Mouse (Mus musculus): ENCODE measurements at regions not wholly inside any gene's neighbourhood (a gene's known extent, or its start where the extent isn't known, plus 50 kb on each side); places are given as distances from the start of the nearest gene placed in this dataset.

DNA sequence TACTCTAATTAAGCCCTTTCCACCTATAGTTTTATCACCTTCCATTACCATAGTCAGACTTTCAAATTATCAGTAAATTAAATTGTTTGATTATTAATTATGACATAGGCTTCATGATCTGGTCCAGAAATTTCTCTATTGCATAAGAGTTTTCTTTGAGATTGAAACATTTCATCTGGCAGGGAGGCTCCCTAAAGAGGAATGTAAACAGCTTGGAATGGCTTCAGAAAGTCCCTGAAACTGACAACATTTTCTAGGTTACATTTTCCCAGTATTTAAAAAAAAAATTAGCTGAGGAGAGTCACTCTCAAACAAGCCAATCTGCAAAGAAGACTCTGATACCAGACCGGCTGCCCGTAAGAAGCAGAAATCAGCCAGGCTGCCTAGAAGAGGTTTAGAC lies 1172.6 kb upstream of the Lrrc6 start:
- TF ChIP-seq POLR2A (IDR thresholded peaks at IDR 0.05; ENCODE audit: borderline replicate concordance, low read depth, low read length) (no peak), CTCF (IDR thresholded peaks at IDR 0.05; ENCODE audit: low read depth, low read length) (no peak)

DNA sequence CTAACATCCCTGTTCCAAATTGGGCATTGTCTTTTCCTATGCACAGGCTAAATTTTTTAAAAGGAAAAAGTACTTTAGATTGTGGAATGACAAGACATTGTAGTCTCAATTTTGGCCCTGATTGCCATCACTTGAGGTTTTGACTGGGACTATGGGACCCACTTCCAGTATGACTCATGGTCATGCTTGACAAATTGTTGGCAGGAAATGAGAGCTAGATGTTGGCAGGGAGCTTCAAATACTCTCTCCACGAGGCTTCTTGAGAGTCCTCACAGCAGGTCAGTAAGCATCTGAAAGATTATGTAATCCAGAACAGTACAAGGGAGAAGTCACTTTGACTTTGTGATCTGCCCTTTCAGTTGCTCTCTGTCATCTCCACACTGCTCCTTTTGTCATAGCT lies 1135.4 kb upstream of the Lrrc6 start:
- peak overlapping the region; percentile 60 for H3K27ac ChIP-seq (ENCODE audit: insufficient read depth, low read depth, low read length)
- peaks cover 10% of the 10 kb centered on the region for H3K4me1 ChIP-seq (ENCODE audit: control insufficient read depth, insufficient read depth, low read length)
- TF ChIP-seq POLR2A (IDR thresholded peaks at IDR 0.05; ENCODE audit: borderline replicate concordance, low read depth, low read length) (no peak), CTCF (IDR thresholded peaks at IDR 0.05; ENCODE audit: low read depth, low read length) (no peak)
- no peak overlapping the region for H3K4me3 ChIP-seq (ENCODE audit: insufficient read depth, low read length)

More for the DNA sequence above, 1172.6 kb upstream of the Lrrc6 start:
- Histone ChIP-seq H3K27ac (ENCODE audit: insufficient read depth, low read depth, low read length) (no peak overlapping the region), H3K4me3 (ENCODE audit: insufficient read depth, low read length) (no peak overlapping the region), H3K4me1 (ENCODE audit: control insufficient read depth, insufficient read depth, low read length) (peaks cover 7% of the 10 kb centered on the region)

DNA sequence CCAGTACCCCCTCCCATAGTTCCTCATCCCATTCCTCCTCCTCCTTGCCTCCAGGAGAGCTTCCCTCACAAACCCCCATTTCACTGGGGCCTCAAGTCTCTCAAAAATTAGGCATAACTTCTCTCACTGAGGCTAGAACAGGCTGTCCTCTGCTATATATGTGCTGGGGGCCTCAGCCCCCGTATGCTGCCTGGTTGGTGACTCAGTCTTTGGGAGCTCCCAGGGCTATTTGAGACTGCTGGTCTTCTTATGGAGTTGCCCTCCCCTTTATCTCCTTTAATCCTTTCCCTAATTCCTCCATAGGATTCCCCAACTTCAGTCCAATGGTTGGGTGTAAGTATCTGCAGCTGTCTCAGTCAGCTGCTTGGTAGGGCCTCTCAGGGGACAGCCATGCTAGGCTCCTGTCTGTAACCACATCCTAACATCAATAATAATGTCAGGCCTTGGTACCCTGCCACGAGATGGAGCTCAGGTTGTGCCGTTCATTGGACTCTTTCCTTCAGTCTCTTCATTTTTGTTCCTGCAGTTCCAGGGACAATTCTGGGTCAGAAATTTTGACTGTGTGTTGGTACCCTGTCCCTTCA lies 1126.1 kb upstream of the Lrrc6 start:
- TF ChIP-seq POLR2A (IDR thresholded peaks at IDR 0.05; ENCODE audit: borderline replicate concordance, low read depth, low read length) (no peak), CTCF (IDR thresholded peaks at IDR 0.05; ENCODE audit: low read depth, low read length) (no peak)
- Histone ChIP-seq H3K4me1 (ENCODE audit: control insufficient read depth, insufficient read depth, low read length) (no peaks in the 10 kb centered on the region), H3K4me3 (ENCODE audit: insufficient read depth, low read length) (no peak overlapping the region), H3K27ac (ENCODE audit: insufficient read depth, low read depth, low read length) (no peak overlapping the region)

DNA sequence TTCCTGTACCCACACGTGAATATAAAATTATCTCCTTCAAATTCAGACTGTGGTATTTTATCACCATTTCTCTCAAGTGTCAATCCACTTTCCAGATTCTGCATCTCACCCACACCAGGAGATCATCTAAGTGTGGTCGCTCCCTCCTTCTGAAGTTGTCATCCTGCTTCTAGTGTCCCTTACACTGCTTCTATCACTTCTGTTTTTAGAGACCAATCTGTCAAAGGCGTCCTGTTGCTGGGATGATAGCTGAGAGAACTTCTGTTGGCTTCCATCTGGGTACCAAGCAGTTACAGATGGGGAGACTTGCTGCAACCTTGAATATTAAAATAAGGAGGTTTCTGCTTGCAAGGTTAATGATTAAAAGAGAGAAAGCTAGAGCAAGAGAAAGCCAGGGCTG lies 1111.2 kb upstream of the Lrrc6 start:
- TF ChIP-seq CTCF (IDR thresholded peaks at IDR 0.05; ENCODE audit: low read depth, low read length) (no peak), POLR2A (IDR thresholded peaks at IDR 0.05; ENCODE audit: borderline replicate concordance, low read depth, low read length) (no peak)
- Histone ChIP-seq H3K4me3 (ENCODE audit: insufficient read depth, low read length) (no peak overlapping the region), H3K27ac (ENCODE audit: insufficient read depth, low read depth, low read length) (no peak overlapping the region), H3K4me1 (ENCODE audit: control insufficient read depth, insufficient read depth, low read length) (no peaks in the 10 kb centered on the region)

DNA sequence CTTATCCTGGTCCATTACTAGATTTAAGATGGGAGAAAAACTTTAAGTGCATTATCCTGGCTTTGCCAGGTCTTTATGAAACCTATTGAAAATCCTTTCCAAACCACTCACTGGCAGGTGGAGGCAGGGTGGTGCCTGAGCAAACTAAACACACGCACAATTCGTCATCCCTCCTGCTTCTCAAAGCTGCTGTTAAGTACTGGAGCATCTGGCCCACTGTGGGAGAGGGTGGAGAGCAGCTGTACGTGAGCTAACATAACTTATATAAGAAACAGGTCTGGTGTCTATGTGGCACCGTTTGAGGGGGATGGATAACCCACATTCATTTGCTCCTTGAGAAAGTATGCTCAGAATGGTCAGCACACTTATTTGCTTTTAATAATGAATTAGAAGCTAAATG lies 1097.7 kb upstream of the Lrrc6 start:
- TF ChIP-seq POLR2A (IDR thresholded peaks at IDR 0.05; ENCODE audit: borderline replicate concordance, low read depth, low read length) = no peak
- no peak for TF ChIP-seq CTCF (IDR thresholded peaks at IDR 0.05; ENCODE audit: low read depth, low read length)
- Histone ChIP-seq H3K4me3 (ENCODE audit: insufficient read depth, low read length) (no peak overlapping the region), H3K4me1 (ENCODE audit: control insufficient read depth, insufficient read depth, low read length) (no peaks in the 10 kb centered on the region)

DNA sequence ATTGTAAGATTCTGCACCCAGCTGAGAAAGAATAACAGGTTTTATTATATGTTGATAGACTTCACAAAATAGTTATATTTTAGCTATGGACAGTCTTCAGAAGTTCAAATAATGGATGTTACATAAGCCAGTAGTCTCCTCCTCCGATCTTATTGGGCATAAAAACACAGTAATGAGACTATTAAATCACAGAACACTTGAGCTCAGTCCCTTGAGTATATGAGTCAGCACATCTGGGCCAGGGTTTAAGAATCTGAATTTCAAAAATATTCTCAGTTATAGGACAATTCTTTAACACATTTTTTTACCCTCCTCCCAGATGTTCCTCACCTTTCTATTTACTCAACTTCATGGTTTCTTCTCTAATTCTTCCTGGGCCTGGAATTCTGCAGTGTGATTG lies 1075.9 kb upstream of the Lrrc6 start:
- Histone ChIP-seq H3K27ac (ENCODE audit: insufficient read depth, low read depth, low read length) (no peak overlapping the region), H3K4me3 (ENCODE audit: insufficient read depth, low read length) (no peak overlapping the region), H3K4me1 (ENCODE audit: control insufficient read depth, insufficient read depth, low read length) (peaks cover 4% of the 10 kb centered on the region; the same call in 1 of the 2 replicates)
- TF ChIP-seq CTCF (IDR thresholded peaks at IDR 0.05; ENCODE audit: low read depth, low read length) = no peak
- no peak for TF ChIP-seq POLR2A (IDR thresholded peaks at IDR 0.05; ENCODE audit: borderline replicate concordance, low read depth, low read length)

More for the DNA sequence above, 1097.7 kb upstream of the Lrrc6 start:
- no peak overlapping the region for H3K27ac ChIP-seq (ENCODE audit: insufficient read depth, low read depth, low read length)

DNA sequence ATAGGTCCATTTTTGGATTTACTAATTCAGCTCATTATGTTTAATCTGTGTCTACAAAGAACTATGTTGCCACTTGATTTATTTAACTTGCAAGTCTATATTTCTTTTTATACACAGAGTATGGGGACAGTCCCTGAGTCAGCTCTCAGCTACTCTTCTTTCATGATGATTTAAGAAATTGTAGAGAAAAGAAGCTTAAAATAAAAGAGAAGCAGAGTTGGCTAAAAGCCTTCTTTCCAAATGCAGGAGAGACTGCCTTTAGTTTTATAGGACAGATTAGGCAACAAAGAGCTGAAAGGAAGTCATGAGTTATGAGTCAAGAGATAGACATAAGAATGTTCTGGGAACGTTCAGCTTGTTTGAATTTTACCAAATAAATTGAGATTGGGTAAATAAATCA lies 1070.9 kb upstream of the Lrrc6 start:
- TF ChIP-seq POLR2A (IDR thresholded peaks at IDR 0.05; ENCODE audit: borderline replicate concordance, low read depth, low read length) (no peak), CTCF (IDR thresholded peaks at IDR 0.05; ENCODE audit: low read depth, low read length) (no peak)
- Histone ChIP-seq H3K4me3 (ENCODE audit: insufficient read depth, low read length) (no peak overlapping the region), H3K27ac (ENCODE audit: insufficient read depth, low read depth, low read length) (no peak overlapping the region), H3K4me1 (ENCODE audit: control insufficient read depth, insufficient read depth, low read length) (peaks cover 4% of the 10 kb centered on the region; the same call in 1 of the 2 replicates)

DNA sequence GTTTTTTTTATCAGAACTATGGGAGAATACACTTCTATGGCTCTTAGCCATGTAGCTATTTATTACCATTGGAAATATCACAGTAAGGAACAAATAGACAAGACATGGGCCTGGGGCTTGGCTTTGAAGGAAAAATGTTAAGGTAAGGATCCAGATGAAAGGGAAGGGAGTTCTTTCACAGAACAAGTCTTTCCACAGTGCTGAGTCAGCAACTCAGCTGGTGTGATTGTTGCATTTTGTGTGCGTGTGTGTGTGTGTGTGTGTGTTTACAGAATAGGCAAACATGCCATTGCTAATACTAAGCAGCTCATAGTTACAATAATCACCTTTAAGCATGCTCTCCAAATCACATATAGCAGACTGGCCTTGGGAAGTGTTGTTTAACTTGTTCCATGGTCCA lies 1056.6 kb upstream of the Lrrc6 start:
- Histone ChIP-seq H3K27ac (ENCODE audit: insufficient read depth, low read depth, low read length) (no peak overlapping the region), H3K4me1 (ENCODE audit: control insufficient read depth, insufficient read depth, low read length) (no peaks in the 10 kb centered on the region), H3K4me3 (ENCODE audit: insufficient read depth, low read length) (no peak overlapping the region)
- TF ChIP-seq CTCF (IDR thresholded peaks at IDR 0.05; ENCODE audit: low read depth, low read length) (no peak), POLR2A (IDR thresholded peaks at IDR 0.05; ENCODE audit: borderline replicate concordance, low read depth, low read length) (no peak)

DNA sequence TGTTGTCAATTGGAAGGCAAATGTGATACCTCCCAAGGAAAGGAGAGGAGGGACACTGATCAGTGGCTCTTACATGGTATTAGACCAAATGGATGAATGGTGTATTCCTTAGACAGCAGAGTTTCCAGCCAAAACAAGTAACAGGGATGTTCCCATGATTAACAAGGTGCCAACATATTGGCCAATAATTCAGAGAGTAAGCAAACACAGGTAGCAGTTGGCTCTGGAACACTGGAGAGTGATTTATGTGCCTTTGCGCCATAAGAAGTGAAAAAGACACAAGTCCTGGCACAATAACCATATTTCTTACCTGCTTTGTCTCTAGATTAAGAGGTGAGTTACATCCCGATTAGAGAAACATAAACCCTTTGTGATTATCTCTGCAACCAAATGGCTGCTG lies 1051.2 kb upstream of the Lrrc6 start:
- Histone ChIP-seq H3K4me3 (ENCODE audit: insufficient read depth, low read length) (no peak overlapping the region), H3K4me1 (ENCODE audit: control insufficient read depth, insufficient read depth, low read length) (peaks cover under 1% of the 10 kb centered on the region; the same call in 1 of the 2 replicates), H3K27ac (ENCODE audit: insufficient read depth, low read depth, low read length) (no peak overlapping the region)
- TF ChIP-seq CTCF (IDR thresholded peaks at IDR 0.05; ENCODE audit: low read depth, low read length) = no peak
- no peak for TF ChIP-seq POLR2A (IDR thresholded peaks at IDR 0.05; ENCODE audit: borderline replicate concordance, low read depth, low read length)

DNA sequence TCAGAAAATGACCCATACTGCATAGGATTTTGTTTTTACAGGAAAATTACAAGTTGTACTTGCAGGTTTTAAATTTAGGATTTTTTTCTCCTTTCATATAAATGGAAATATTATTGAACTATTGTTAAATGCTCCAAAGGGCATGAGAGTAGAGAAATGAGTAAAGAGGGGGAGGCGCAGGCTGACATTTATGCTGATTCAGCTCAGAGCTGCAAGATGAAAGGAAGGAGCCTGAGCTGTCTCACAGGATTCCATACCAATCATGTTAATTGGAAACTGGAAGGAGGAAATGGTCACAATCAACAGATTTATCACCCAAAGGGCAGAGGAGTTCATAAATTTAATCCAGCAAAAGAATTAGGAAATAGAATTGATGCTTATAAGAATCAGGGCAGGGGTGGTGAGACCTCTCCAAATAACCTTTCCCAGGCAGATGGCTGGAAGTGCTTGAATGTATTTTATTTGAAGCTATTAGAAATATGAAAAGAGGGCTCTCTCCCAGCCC lies 1046.2 kb upstream of the Lrrc6 start:
- Histone ChIP-seq H3K4me1 (ENCODE audit: control insufficient read depth, insufficient read depth, low read length) (peaks cover 10% of the 10 kb centered on the region), H3K27ac (ENCODE audit: insufficient read depth, low read depth, low read length) (no peak overlapping the region), H3K4me3 (ENCODE audit: insufficient read depth, low read length) (no peak overlapping the region)
- TF ChIP-seq POLR2A (IDR thresholded peaks at IDR 0.05; ENCODE audit: borderline replicate concordance, low read depth, low read length) = no peak
- no peak for TF ChIP-seq CTCF (IDR thresholded peaks at IDR 0.05; ENCODE audit: low read depth, low read length)
